Mouse (Mus musculus) heart, embryonic 16.5 days (tissue): ENCODE measurements around the gene Pde6h. TPM values are rescaled to one million over a fixed set of nuclear protein-coding genes. Genes with fewer than 3 reads are reported as not detected.

Experiments
- ATAC-seq: fragments of 200-750 bp; cut with Nextera tagmentation; replicated peaks from 2 replicates; pipeline ENCODE4 v1.8.0; 2017; ENCODE audit warnings: moderate number of reproducible peaks; ENCODE audit not compliant: insufficient read depth, low FRiP score; ENCODE audit errors: extremely low read depth
- H3K27ac ChIP-seq: fragments of 300-500 bp; sonication (generic); 2 replicates; pipeline ENCODE4 v1.5.1; 2014; ENCODE audit warnings: mild to moderate bottlenecking, low read length, control low read depth, moderate library complexity
- H3K27me3 ChIP-seq: fragments of 300-500 bp; sonication (generic); 2 replicates; pipeline ENCODE4 v1.6.1; 2014; ENCODE audit warnings: low read length, mixed read lengths; ENCODE audit not compliant: control insufficient read depth, insufficient read depth
- H3K36me3 ChIP-seq: fragments of 300-500 bp; sonication (generic); 2 replicates; pipeline ENCODE4 v1.6.1; 2014; ENCODE audit not compliant: control insufficient read depth, insufficient read depth
- H3K4me1 ChIP-seq: fragments of 300-500 bp; sonication (generic); 2 replicates; pipeline ENCODE4 v1.6.1; 2014; ENCODE audit warnings: low read length, mixed read lengths; ENCODE audit not compliant: control insufficient read depth, insufficient read depth
- H3K4me2 ChIP-seq: fragments of 300-500 bp; sonication (generic); 2 replicates; pipeline ENCODE4 v1.6.1; 2014; ENCODE audit warnings: low read depth, mild to moderate bottlenecking, control low read depth, low read length
- H3K4me3 ChIP-seq: fragments of 300-500 bp; sonication (generic); 2 replicates; pipeline ENCODE4 v1.5.1; 2014; ENCODE audit warnings: mild to moderate bottlenecking, control low read depth, low read length
- H3K9ac ChIP-seq: fragments of 300-500 bp; sonication (generic); 2 replicates; pipeline ENCODE4 v1.6.1; 2014; ENCODE audit warnings: low read length, control low read depth
- H3K9me3 ChIP-seq: fragments of 300-500 bp; sonication (generic); replicated peaks from 2 replicates; pipeline ENCODE4 v1.6.1; 2016; ENCODE audit warnings: low read length; ENCODE audit not compliant: control insufficient read depth
- WGBS: fragments of 180-500 bp; shearing (Covaris S2); extraction: QIAGEN DNeasy Blood & Tissue Kit; methylation state at CpG from one replicate; pipeline ENCODE4 v1.1.7; 2014; 5-methylcytosine and 5-hydroxymethylcytosine counted together
- polyA plus RNA-seq: library from polyadenylated mRNA; unstranded; fragments of >200 nt; fragmentation: Nextera tagmentation; extraction: Ambion mirVana; gene quantifications from 2 replicates; pipeline ENCODE4 v1.2.1, GENCODE M21; 2015

The Pde6h gene
- polyA plus RNA-seq, 1 experiment from 2014 or later: 0.38 TPM

- Histone ChIP-seq H3K27me3 (no peaks in the 10 kb centered on the region), H3K4me1 (no peaks in the 10 kb centered on the region), H3K36me3 (no peaks in the 10 kb centered on the region), H3K4me2 (no peak overlapping the region), H3K4me3 (no peak overlapping the region), H3K27ac (no peak overlapping the region), H3K9me3 (no peaks in the 10 kb centered on the region), H3K9ac (no peak overlapping the region)
- no peak for ATAC-seq
- 64% methylated on average over 6 of the region's 6 CpGs for WGBS
Measured at GRCm38 (mm10) chr6:136954192-136954591, 30.6 kb downstream of the Pde6h start.

- no peaks in the 10 kb centered on the region for H3K27me3 ChIP-seq
- H3K4me3 ChIP-seq: no peak overlapping the region
- H3K4me1 ChIP-seq: no peaks in the 10 kb centered on the region
- H3K36me3 ChIP-seq: no peaks in the 10 kb centered on the region
- H3K27ac ChIP-seq: no peak overlapping the region
- no peak overlapping the region for H3K4me2 ChIP-seq
- WGBS: 82% methylated on average over 8 of the region's 8 CpGs
- no peaks in the 10 kb centered on the region for H3K9me3 ChIP-seq
- no peak overlapping the region for H3K9ac ChIP-seq
- ATAC-seq: no peak
Measured at GRCm38 (mm10) chr6:136954715-136955114, 31.1 kb downstream of the Pde6h start.

GRCm38 (mm10) chr6:136955240-136955639 lies 31.6 kb downstream of the Pde6h start:
- no peaks in the 10 kb centered on the region for H3K4me1 ChIP-seq
- WGBS: 88% methylated on average over 3 of the region's 3 CpGs
- H3K4me2 ChIP-seq: no peak overlapping the region

GRCm38 (mm10) chr6:136957062-136957461 lies 33.4 kb downstream of the Pde6h start:
- 59% methylated on average over 7 of the region's 7 CpGs for WGBS
- no peak overlapping the region for H3K4me3 ChIP-seq
- H3K36me3 ChIP-seq: no peaks in the 10 kb centered on the region
- H3K27me3 ChIP-seq: no peaks in the 10 kb centered on the region
- no peaks in the 10 kb centered on the region for H3K4me1 ChIP-seq
- no peak overlapping the region for H3K4me2 ChIP-seq
- no peak overlapping the region for H3K27ac ChIP-seq
- no peak for ATAC-seq
- no peak overlapping the region for H3K9ac ChIP-seq
- H3K9me3 ChIP-seq: no peaks in the 10 kb centered on the region

More at GRCm38 (mm10) chr6:136955240-136955639, 31.6 kb downstream of the Pde6h start:
- Histone ChIP-seq H3K4me3 (no peak overlapping the region), H3K9ac (no peak overlapping the region), H3K27me3 (no peaks in the 10 kb centered on the region), H3K9me3 (no peaks in the 10 kb centered on the region), H3K27ac (no peak overlapping the region), H3K36me3 (no peaks in the 10 kb centered on the region)
- ATAC-seq: no peak

DNA sequence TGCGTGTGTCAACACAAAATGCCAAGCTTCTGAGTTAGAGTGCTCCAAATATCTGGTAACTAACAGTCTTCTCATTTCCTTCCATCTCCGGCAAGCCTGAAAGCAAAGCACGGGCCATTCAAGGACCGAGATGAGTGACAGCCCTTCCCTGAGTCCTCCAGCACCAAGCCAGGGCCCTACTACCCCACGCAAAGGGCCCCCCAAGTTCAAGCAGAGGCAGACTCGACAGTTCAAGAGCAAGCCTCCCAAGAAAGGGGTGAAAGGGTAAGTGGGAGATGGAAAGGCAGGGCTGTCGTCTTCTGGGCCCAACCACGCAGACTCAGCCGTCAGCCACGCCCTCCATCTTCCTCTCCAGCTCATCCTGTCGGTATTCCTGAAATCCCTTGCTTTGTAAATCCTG lies 35.5 kb downstream of the Pde6h start:
- Histone ChIP-seq H3K27ac (no peak overlapping the region), H3K36me3 (no peaks in the 10 kb centered on the region), H3K9ac (no peak overlapping the region), H3K4me3 (no peak overlapping the region), H3K4me1 (no peaks in the 10 kb centered on the region; the same call in 1 of the 2 replicates), H3K9me3 (no peaks in the 10 kb centered on the region), H3K27me3 (no peaks in the 10 kb centered on the region), H3K4me2 (no peak overlapping the region)
- 50% methylated on average over 11 of the region's 11 CpGs for whole genome bisulfite sequencing
- no peak for ATAC-seq

DNA sequence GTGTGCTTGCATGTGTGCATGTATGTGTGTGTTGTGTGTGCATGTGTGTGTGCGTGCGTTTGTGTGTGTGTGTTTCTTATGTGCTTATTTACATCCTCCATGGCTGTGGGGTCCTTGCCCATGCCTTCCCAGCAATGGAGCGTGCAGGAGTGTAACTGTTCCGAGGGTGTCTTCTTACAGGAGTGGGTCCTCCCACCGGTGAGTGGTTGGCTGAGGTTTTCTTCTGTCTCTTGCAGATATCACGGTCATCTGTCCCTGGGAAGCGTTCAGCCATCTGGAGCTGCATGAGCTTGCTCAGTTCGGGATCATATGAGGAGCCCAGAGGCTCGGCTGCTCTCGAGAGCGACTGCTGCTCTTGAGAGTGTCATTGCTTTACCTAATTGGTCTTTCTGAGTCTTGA lies 39.3 kb downstream of the Pde6h start:
- Histone ChIP-seq H3K4me3 (no peak overlapping the region), H3K9me3 (no peaks in the 10 kb centered on the region), H3K36me3 (no peaks in the 10 kb centered on the region), H3K4me2 (no peak overlapping the region), H3K27ac (no peak overlapping the region), H3K27me3 (no peaks in the 10 kb centered on the region), H3K9ac (no peak overlapping the region), H3K4me1 (no peaks in the 10 kb centered on the region; the same call in 1 of the 2 replicates)
- 51% methylated on average over 11 of the region's 11 CpGs for WGBS
- no peak for ATAC-seq

GRCm38 (mm10) chr6:136964609-136965510 lies 41.2 kb downstream of the Pde6h start:
- Histone ChIP-seq H3K9me3 (no peaks in the 10 kb centered on the region), H3K4me1 (no peaks in the 10 kb centered on the region; the same call in 1 of the 2 replicates), H3K27me3 (no peaks in the 10 kb centered on the region), H3K4me2 (no peak overlapping the region), H3K4me3 (no peak overlapping the region), H3K36me3 (no peaks in the 10 kb centered on the region), H3K27ac (no peak overlapping the region), H3K9ac (no peak overlapping the region)
- WGBS: 67% methylated on average over 13 of the region's 13 CpGs
- ATAC-seq: no peak

GRCm38 (mm10) chr6:136965912-136966311 lies 42.3 kb downstream of the Pde6h start:
- H3K27ac ChIP-seq: no peak overlapping the region
- no peak; the same call in 1 of the 2 replicates for ATAC-seq
- no peaks in the 10 kb centered on the region; the same call in 1 of the 2 replicates for H3K4me1 ChIP-seq
- WGBS: 58% methylated on average over 10 of the region's 10 CpGs
- no peaks in the 10 kb centered on the region for H3K27me3 ChIP-seq
- no peak overlapping the region for H3K4me2 ChIP-seq
- no peaks in the 10 kb centered on the region for H3K36me3 ChIP-seq
- no peaks in the 10 kb centered on the region for H3K9me3 ChIP-seq
- H3K4me3 ChIP-seq: no peak overlapping the region
- H3K9ac ChIP-seq: no peak overlapping the region

- H3K36me3 ChIP-seq: no peaks in the 10 kb centered on the region
- H3K9ac ChIP-seq: no peak overlapping the region
- H3K27me3 ChIP-seq: no peaks in the 10 kb centered on the region
- H3K4me1 ChIP-seq: no peaks in the 10 kb centered on the region; the same call in 1 of the 2 replicates
- H3K27ac ChIP-seq: no peak overlapping the region
- H3K4me2 ChIP-seq: no peak overlapping the region
- ATAC-seq: no peak
- no peaks in the 10 kb centered on the region for H3K9me3 ChIP-seq
- WGBS: 73% methylated on average over 4 of the region's 4 CpGs
- no peak overlapping the region for H3K4me3 ChIP-seq
Measured at GRCm38 (mm10) chr6:136967466-136967865, 43.8 kb downstream of the Pde6h start.
